Mouse (Mus musculus) G1E-ER4 (cell line): Measurements from ENCODE around the gene Tcf7. TPM values are rescaled to one million over a fixed set of nuclear protein-coding genes. Genes with fewer than 3 reads are reported as not detected.

Experiments used
- GATA1 ChIP-seq: IDR thresholded peaks from one replicate; pipeline ENCODE4 v1.8.0; 2012; ENCODE audit warnings: low read length, inconsistent platforms
- polyA plus RNA-seq: library from polyadenylated mRNA; stranded (reverse); fragments of >175 nt; gene quantifications from 2 replicates; pipeline ENCODE4 v1.2.3, GENCODE M21; 2012

The Tcf7 gene
- polyA plus RNA-seq, 1 experiment = not detected

GRCm38 (mm10) chr11:52294103-52294502 is 11.3 kb upstream of the Tcf7 start:
- TF ChIP-seq GATA1 = no peak

- no peak for TF ChIP-seq GATA1
Measured at GRCm38 (mm10) chr11:52292894-52293293, 10.1 kb upstream of the Tcf7 start.

GRCm38 (mm10) chr11:52292346-52292745 is 9.5 kb upstream of the Tcf7 start:
- no peak for TF ChIP-seq GATA1

- no peak for TF ChIP-seq GATA1
Measured at GRCm38 (mm10) chr11:52286958-52287305, 4.1 kb upstream of the Tcf7 start.

- no peak for TF ChIP-seq GATA1
Measured at GRCm38 (mm10) chr11:52286301-52286957, 3.6 kb upstream of the Tcf7 start.

- TF ChIP-seq GATA1 = no peak
Measured at GRCm38 (mm10) chr11:52283596-52284571, 1.1 kb upstream of the Tcf7 start.

- no peak for TF ChIP-seq GATA1
Measured at GRCm38 (mm10) chr11:52282420-52282773, 417 bp downstream of the Tcf7 start.

GRCm38 (mm10) chr11:52281568-52282328 is 1.1 kb downstream of the Tcf7 start:
- no peak for TF ChIP-seq GATA1

- no peak for TF ChIP-seq GATA1
Measured at GRCm38 (mm10) chr11:52280566-52281455, 2.0 kb downstream of the Tcf7 start.

GRCm38 (mm10) chr11:52279611-52280145 is 3.1 kb downstream of the Tcf7 start:
- no peak for TF ChIP-seq GATA1

- no peak for TF ChIP-seq GATA1
Measured at GRCm38 (mm10) chr11:52278991-52279390, 3.8 kb downstream of the Tcf7 start.

- TF ChIP-seq GATA1 = no peak
Measured at GRCm38 (mm10) chr11:52278164-52278563, 4.7 kb downstream of the Tcf7 start.

GRCm38 (mm10) chr11:52277433-52278150 is 5.2 kb downstream of the Tcf7 start:
- no peak for TF ChIP-seq GATA1

- TF ChIP-seq GATA1 = no peak
Measured at GRCm38 (mm10) chr11:52276961-52277391, 5.8 kb downstream of the Tcf7 start.
